Mouse (Mus musculus) ES-E14 (cell line): ENCODE measurements around the gene Gm14226. TPM values are rescaled to one million over a fixed set of nuclear protein-coding genes. Genes with fewer than 3 reads are reported as not detected.
A peak's percentile ranks its signal among the peaks of the same experiment; 100 is the strongest.

ENCODE experiments used
- DNase-seq: peaks from one replicate; pipeline ENCODE4 v3.0.0-alpha.2; 2013; ENCODE audit warnings: low read depth, low spot score
- H3K27ac ChIP-seq: 2 replicates; pipeline ENCODE4 v1.5.1; 2012; ENCODE audit warnings: low read depth, mild to moderate bottlenecking, low read length, moderate library complexity, mixed read lengths; ENCODE audit not compliant: poor library complexity, insufficient read depth, severe bottlenecking
- H3K36me3 ChIP-seq: 2 replicates; pipeline ENCODE4 v1.6.1; 2012; ENCODE audit warnings: mild to moderate bottlenecking, low read length, moderate library complexity, mixed read lengths; ENCODE audit not compliant: control insufficient read depth, poor library complexity, insufficient read depth, severe bottlenecking
- H3K4me1 ChIP-seq, 2 experiments: fragments of 150-350 bp in 1 of 2; sonication (generic) in 1 of 2; 2 replicates each; pipeline ENCODE4 v1.6.1; 2012; ENCODE audit warnings: low read length in 2 of 2, mild to moderate bottlenecking in 1 of 2, mixed read lengths in 1 of 2; ENCODE audit not compliant: control insufficient read depth in 2 of 2, insufficient read depth in 2 of 2, poor library complexity in 1 of 2
- H3K4me3 ChIP-seq, 2 experiments: fragments of 150-350 bp in 1 of 2; sonication (generic) in 1 of 2; 2 replicates each; pipeline ENCODE4 v1.5.1; 2012; ENCODE audit warnings: low read length in 2 of 2, low read depth in 1 of 2, mild to moderate bottlenecking in 1 of 2, mixed read lengths in 1 of 2; ENCODE audit not compliant: insufficient read depth in 1 of 2, poor library complexity in 1 of 2, severe bottlenecking in 1 of 2
- H3K9ac ChIP-seq: 2 replicates; pipeline ENCODE4 v1.6.1; 2012; ENCODE audit warnings: low read depth, mild to moderate bottlenecking, low read length, mixed read lengths; ENCODE audit not compliant: poor library complexity, insufficient read depth, severe bottlenecking
- H3K9me3 ChIP-seq: fragments of 150-350 bp; sonication (generic); 2 replicates; pipeline ENCODE4 v1.6.1; 2012; ENCODE audit warnings: low read depth, mild to moderate bottlenecking, low read length; ENCODE audit not compliant: control insufficient read depth, insufficient read depth
- CHD2 ChIP-seq: IDR thresholded peaks from 2 replicates; pipeline ENCODE4 v1.6.1; 2014; ENCODE audit warnings: mild to moderate bottlenecking, low read depth, low read length, inconsistent platforms
- HCFC1 ChIP-seq: IDR thresholded peaks from 2 replicates; pipeline ENCODE4 v1.6.1; 2012; ENCODE audit warnings: low read length, inconsistent platforms, borderline replicate concordance; ENCODE audit not compliant: insufficient read depth
- MAFK ChIP-seq: IDR thresholded peaks from 2 replicates; pipeline ENCODE4 v1.6.1; 2014; ENCODE audit warnings: mild to moderate bottlenecking, low read depth, low read length, inconsistent platforms; ENCODE audit not compliant: insufficient read depth
- ZC3H11A ChIP-seq: IDR thresholded peaks from 2 replicates; pipeline ENCODE4 v1.6.1; 2012; ENCODE audit warnings: low read depth, mild to moderate bottlenecking, inconsistent platforms, low read length, borderline replicate concordance
- ZNF384 ChIP-seq: IDR thresholded peaks from 2 replicates; pipeline ENCODE4 v1.6.1; 2012; ENCODE audit warnings: low read depth, low read length, inconsistent platforms
- in situ Hi-C, 2 experiments: fragments of 600-800 bp; cut with MboI; formaldehyde crosslinking; loops; one replicate each; pipeline ENCODE4 v1.15.1; 2025; ENCODE audit warnings: low sequenced_read_pairs in 2 of 2, inconsistent platforms in 1 of 2; ENCODE audit not compliant: unreplicated experiment in 2 of 2
- total RNA-seq: library from RNA; depleted of rRNA; stranded (reverse); fragments of 300-350 nt; gene quantifications from 2 replicates; pipeline ENCODE4 v1.2.3, GENCODE M21; 2012

Gm14226 gene
- total RNA-seq, 1 experiment = 0.04 TPM

- Histone ChIP-seq H3K36me3 (no peaks in the 10 kb centered on the region), H3K4me3 (no peak overlapping the region), H3K4me1 (no peaks in the 10 kb centered on the region), H3K27ac (no peak overlapping the region), H3K9me3 (0 out of 2 replicates have a peak, but pooled peaks cover 3% of the 10 kb centered on the region), H3K9ac (no peak overlapping the region)
- no peak for DNase-seq
- in situ Hi-C loops = no loop called here
- TF ChIP-seq MAFK (no peak), HCFC1 (no peak)
Observed at GRCm38 (mm10) chr2:154986609-154987008, 31.5 kb upstream of the Gm14226 start.

GRCm38 (mm10) chr2:154991411-154991810 is 26.7 kb upstream of the Gm14226 start:
- H3K36me3 ChIP-seq = no peaks in the 10 kb centered on the region
- H3K9ac ChIP-seq = no peak overlapping the region
- H3K4me3 ChIP-seq = no peak overlapping the region
- in situ Hi-C loops = no loop called here
- TF ChIP-seq CHD2 = no peak
- H3K4me1 ChIP-seq = no peaks in the 10 kb centered on the region
- DNase-seq = no peak
- no peak overlapping the region for H3K27ac ChIP-seq
- H3K9me3 ChIP-seq = no peaks in the 10 kb centered on the region

GRCm38 (mm10) chr2:154992083-154992482 is 26.0 kb upstream of the Gm14226 start:
- H3K27ac ChIP-seq = no peak overlapping the region
- no peak overlapping the region for H3K4me3 ChIP-seq
- no peak overlapping the region for H3K9ac ChIP-seq
- no peaks in the 10 kb centered on the region for H3K4me1 ChIP-seq
- no peaks in the 10 kb centered on the region for H3K9me3 ChIP-seq
- in situ Hi-C loops = no loop called here
- DNase-seq = no peak
- TF ChIP-seq ZC3H11A (no peak), CHD2 (no peak), MAFK (no peak), HCFC1 (no peak), ZNF384 (no peak)
- H3K36me3 ChIP-seq = no peaks in the 10 kb centered on the region

GRCm38 (mm10) chr2:155005491-155005890 is 12.6 kb upstream of the Gm14226 start:
- in situ Hi-C loops = no loop called here
- no peaks in the 10 kb centered on the region for H3K36me3 ChIP-seq
- no peak overlapping the region for H3K4me3 ChIP-seq
- no peak for DNase-seq
- TF ChIP-seq ZC3H11A = no peak
- no peak for TF ChIP-seq HCFC1
- TF ChIP-seq ZNF384 = no peak
- TF ChIP-seq CHD2 = no peak
- no peak for TF ChIP-seq MAFK
- H3K27ac ChIP-seq = no peak overlapping the region
- H3K9me3 ChIP-seq = no peaks in the 10 kb centered on the region
- no peak overlapping the region for H3K9ac ChIP-seq
- no peaks in the 10 kb centered on the region for H3K4me1 ChIP-seq

GRCm38 (mm10) chr2:155011086-155011656 is 6.9 kb upstream of the Gm14226 start:
- Histone ChIP-seq H3K9ac (no peak overlapping the region), H3K9me3 (no peaks in the 10 kb centered on the region), H3K4me3 (no peak overlapping the region), H3K27ac (no peak overlapping the region), H3K36me3 (no peaks in the 10 kb centered on the region), H3K4me1 (no peaks in the 10 kb centered on the region)
- DNase-seq = peak; percentile 21
- in situ Hi-C loops = no loop called here
- TF ChIP-seq MAFK = no peak
- no peak for TF ChIP-seq ZC3H11A
- TF ChIP-seq HCFC1 = no peak
- no peak for TF ChIP-seq ZNF384
- no peak for TF ChIP-seq CHD2
